Mouse (Mus musculus) lung, embryonic 15.5 days (tissue): Measurements from ENCODE around the gene Osgep. TPM values are rescaled to one million over a fixed set of nuclear protein-coding genes. Genes with fewer than 3 reads are reported as not detected.
A peak's percentile ranks its signal among the peaks of the same experiment; 100 is the strongest.
"Not testable (repeated sequence)": the region's sequence is repeated elsewhere in the genome, so short reads cannot be mapped to it uniquely, and the experiment has no call there.

Experiments used
- ATAC-seq: fragments of 200-750 bp; cut with Nextera tagmentation; 2 replicates; pipeline ENCODE4 v1.8.0; 2017; ENCODE audit warnings: moderate number of reproducible peaks, borderline replicate concordance; ENCODE audit not compliant: low FRiP score, low TSS enrichment; ENCODE audit errors: extremely low read depth
- H3K27ac ChIP-seq: fragments of 300-500 bp; sonication (generic); 2 replicates; pipeline ENCODE4 v1.5.1; 2015; ENCODE audit warnings: moderate library complexity, mild to moderate bottlenecking, inconsistent platforms
- H3K27me3 ChIP-seq: fragments of 300-500 bp; sonication (generic); 2 replicates; pipeline ENCODE4 v1.6.1; 2015; ENCODE audit warnings: inconsistent platforms
- H3K36me3 ChIP-seq: fragments of 300-500 bp; sonication (generic); 2 replicates; pipeline ENCODE4 v1.6.1; 2015; ENCODE audit warnings: inconsistent platforms
- H3K4me1 ChIP-seq: fragments of 300-500 bp; sonication (generic); 2 replicates; pipeline ENCODE4 v1.6.1; 2015; ENCODE audit warnings: inconsistent platforms
- H3K4me2 ChIP-seq: fragments of 300-500 bp; sonication (generic); 2 replicates; pipeline ENCODE4 v1.6.1; 2015; ENCODE audit warnings: inconsistent platforms, mild to moderate bottlenecking, moderate library complexity
- H3K4me3 ChIP-seq: fragments of 300-500 bp; sonication (generic); 2 replicates; pipeline ENCODE4 v1.5.1; 2015; ENCODE audit warnings: mild to moderate bottlenecking, inconsistent platforms
- H3K9ac ChIP-seq: fragments of 300-500 bp; sonication (generic); 2 replicates; pipeline ENCODE4 v1.6.1; 2015; ENCODE audit warnings: inconsistent platforms
- H3K9me3 ChIP-seq: fragments of 300-500 bp; sonication (generic); 2 replicates; pipeline ENCODE4 v1.6.1; 2016; ENCODE audit warnings: inconsistent platforms
- WGBS: fragments of 180-500 bp; shearing (Covaris S2); methylation state at CpG from one replicate; pipeline ENCODE4 v1.1.7; 2015; 5-methylcytosine and 5-hydroxymethylcytosine counted together
- polyA plus RNA-seq: library from polyadenylated mRNA; unstranded; fragments of >200 nt; fragmentation: Nextera tagmentation; extraction: Ambion mirVana; gene quantifications from 2 replicates; pipeline ENCODE4 v1.2.1, GENCODE M21; 2015

Gene Osgep
- polyA plus RNA-seq: 174 and 176 TPM in 2 replicates

- Histone ChIP-seq H3K4me2 (peak within 1 kb of the TSS; percentile 84), H3K36me3 (peaks cover 41% of the 10 kb centered on the region)
- WGBS: under 1% methylated on average over 57 of the region's 57 CpGs
Measured at GRCm38 (mm10) chr14:50924281-50925064, at the start of gene Osgep, which contains the start of gene Apex1. TSS of gene Osgep (minus strand) at chr14:50924893. TSS of gene Apex1 (plus strand) at chr14:50924968.

GRCm38 (mm10) chr14:50973700-50974099 lies 49.0 kb upstream of the Osgep start:
- 37% methylated on average over 4 of the region's 4 CpGs for WGBS

More at GRCm38 (mm10) chr14:50924281-50925064, at the start of gene Osgep, which contains the start of gene Apex1:
- peak within 1 kb of the TSS; percentile 86 for H3K4me3 ChIP-seq
- peak within 1 kb of the TSS; percentile 93 for H3K27ac ChIP-seq
- no peaks in the 10 kb centered on the region for H3K27me3 ChIP-seq
- H3K9me3 ChIP-seq: no peaks in the 10 kb centered on the region
- peak; percentile 96 for ATAC-seq
- H3K4me1 ChIP-seq: peaks cover 19% of the 10 kb centered on the region
- peak within 1 kb of the TSS; percentile 87 for H3K9ac ChIP-seq

DNA sequence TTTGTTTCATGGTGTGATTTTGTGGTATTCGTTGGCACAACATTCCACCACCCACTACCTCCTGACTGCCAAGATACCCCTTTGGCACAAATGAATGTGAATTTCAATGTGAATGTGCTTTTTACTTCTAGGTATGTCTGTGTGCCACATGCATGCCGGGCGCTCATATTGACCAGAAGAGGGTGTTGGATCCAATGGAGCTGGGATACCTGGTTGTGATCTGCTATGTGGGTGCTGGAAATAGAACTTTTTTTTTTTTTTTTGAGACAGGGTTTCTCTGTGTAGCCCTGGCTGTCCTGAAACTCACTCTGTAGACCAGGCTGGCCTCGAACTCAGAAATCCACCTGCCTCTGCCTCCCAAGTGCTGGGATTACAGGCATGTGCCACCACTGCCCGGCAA lies 48.4 kb upstream of the Osgep start:
- H3K36me3 ChIP-seq, H3K27ac ChIP-seq, H3K27me3 ChIP-seq, H3K9me3 ChIP-seq, H3K4me2 ChIP-seq, H3K9ac ChIP-seq, H3K4me3 ChIP-seq, ATAC-seq, H3K4me1 ChIP-seq: not testable (repeated sequence)
- 75% methylated on average over 5 of the region's 5 CpGs for WGBS

More at GRCm38 (mm10) chr14:50973700-50974099, 49.0 kb upstream of the Osgep start:
- H3K4me2 ChIP-seq: no peak overlapping the region
- H3K4me3 ChIP-seq: no peak overlapping the region
- no peak overlapping the region for H3K9ac ChIP-seq
- no peaks in the 10 kb centered on the region for H3K9me3 ChIP-seq
- no peaks in the 10 kb centered on the region for H3K36me3 ChIP-seq
- no peak for ATAC-seq
- H3K4me1 ChIP-seq: no peaks in the 10 kb centered on the region
- no peaks in the 10 kb centered on the region for H3K27me3 ChIP-seq
- no peak overlapping the region for H3K27ac ChIP-seq

DNA sequence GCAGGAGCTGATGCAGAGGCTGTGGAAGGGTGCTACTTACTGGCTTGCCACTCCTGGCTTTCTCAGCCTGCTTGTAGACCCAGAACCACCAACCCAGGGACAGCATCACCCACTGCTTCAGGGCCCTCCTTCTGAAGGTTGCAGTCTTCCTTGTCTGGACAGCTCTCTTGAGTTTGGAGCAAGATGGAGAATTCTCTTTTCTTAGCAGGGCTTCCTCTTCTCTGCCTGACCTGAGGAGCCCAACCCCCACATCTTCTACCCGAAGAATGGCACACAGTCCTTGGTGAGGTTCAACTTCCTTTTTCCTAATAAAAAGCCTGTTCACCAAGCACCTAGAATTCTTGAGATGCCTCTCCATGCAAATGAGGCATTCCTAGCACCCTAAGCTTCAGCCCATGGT lies 46.1 kb upstream of the Osgep start:
- no peak overlapping the region for H3K4me2 ChIP-seq
- H3K4me3 ChIP-seq: no peak overlapping the region
- H3K4me1 ChIP-seq: no peaks in the 10 kb centered on the region
- no peaks in the 10 kb centered on the region for H3K27me3 ChIP-seq
- no peak for ATAC-seq
- 54% methylated on average over 1 of the region's 1 CpGs for WGBS
- H3K9ac ChIP-seq: no peak overlapping the region
- no peaks in the 10 kb centered on the region for H3K36me3 ChIP-seq
- H3K27ac ChIP-seq: no peak overlapping the region
- no peaks in the 10 kb centered on the region for H3K9me3 ChIP-seq

DNA sequence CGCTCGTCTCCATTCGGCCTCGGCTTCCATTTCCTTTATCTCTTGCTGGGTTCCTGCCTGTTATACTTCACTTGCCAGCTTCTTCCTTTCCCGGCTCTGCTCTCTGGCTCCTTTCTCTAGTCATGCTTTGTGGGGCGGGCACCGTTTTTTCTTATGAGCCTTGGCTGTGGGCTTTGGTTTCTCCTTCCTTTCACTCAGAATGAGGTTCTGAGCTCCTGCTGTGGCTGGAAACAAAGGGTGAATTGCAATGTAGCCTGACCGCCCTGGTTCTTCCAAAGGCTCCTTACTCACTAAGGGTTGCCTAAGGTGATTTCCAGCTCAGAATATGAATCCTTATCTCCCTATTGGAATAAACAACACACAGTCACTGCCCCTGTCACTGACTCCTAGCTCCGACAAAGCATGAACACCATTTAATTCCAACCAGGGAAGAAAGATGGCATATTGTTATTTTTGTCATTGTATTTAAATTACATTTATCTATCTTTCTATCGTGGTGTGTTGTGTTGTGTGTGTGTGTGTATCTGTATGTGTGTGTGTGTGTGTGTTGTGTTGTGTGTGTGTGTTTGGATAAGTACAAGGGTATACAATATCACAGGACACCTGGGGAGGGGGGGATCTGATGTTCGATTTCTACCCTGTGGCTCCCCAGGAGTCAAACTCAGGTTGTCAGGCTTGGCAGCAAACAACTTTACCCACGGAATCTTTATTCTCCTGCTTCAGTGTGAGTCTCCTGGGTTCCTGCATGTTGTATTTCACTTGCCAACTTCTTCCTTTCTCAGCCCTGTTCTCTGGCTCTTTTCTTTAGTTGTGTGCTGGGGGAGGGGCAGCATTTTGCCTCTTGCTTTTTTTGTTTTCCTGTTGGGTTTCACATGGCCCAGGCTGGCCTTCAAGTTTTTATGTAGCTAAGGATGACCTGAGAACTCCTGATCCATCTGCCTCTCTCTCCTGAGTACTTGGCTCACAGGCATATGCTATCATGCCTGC lies 45.2 kb upstream of the Osgep start:
- Histone ChIP-seq H3K4me2 (no peak overlapping the region), H3K27ac (no peak overlapping the region), H3K36me3 (no peaks in the 10 kb centered on the region), H3K27me3 (no peaks in the 10 kb centered on the region), H3K9ac (no peak overlapping the region), H3K9me3 (no peaks in the 10 kb centered on the region), H3K4me1 (no peaks in the 10 kb centered on the region), H3K4me3 (no peak overlapping the region)
- no peak for ATAC-seq
- 39% methylated on average over 12 of the region's 12 CpGs for WGBS

DNA sequence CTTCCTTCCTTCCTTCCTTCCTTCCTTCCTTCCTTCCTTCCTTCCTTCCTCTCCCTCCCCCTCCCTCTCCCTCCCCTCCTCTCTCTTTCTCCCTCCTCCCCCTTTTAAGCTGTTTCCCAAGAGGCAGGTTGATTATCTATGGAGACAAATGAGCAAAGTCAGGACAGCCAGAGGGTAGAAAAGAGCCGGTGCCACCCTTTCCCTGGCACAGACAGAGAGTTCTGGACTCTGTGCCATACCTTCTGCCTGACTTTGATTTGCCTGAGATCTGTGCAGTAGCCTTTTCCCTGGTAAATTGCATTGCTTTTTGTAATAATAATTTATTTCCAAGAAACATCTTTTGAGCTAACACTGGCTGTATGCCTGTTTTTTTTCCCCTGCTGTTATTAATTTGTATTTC lies 44.3 kb upstream of the Osgep start:
- WGBS: 25% methylated on average over 1 of the region's 1 CpGs
- ATAC-seq: no peak
- Histone ChIP-seq H3K4me1 (no peaks in the 10 kb centered on the region), H3K27ac (no peak overlapping the region), H3K9ac (no peak overlapping the region), H3K4me2 (no peak overlapping the region), H3K9me3 (no peaks in the 10 kb centered on the region), H3K36me3 (no peaks in the 10 kb centered on the region), H3K4me3 (no peak overlapping the region), H3K27me3 (no peaks in the 10 kb centered on the region)

- H3K4me2 ChIP-seq: no peak overlapping the region
- no peaks in the 10 kb centered on the region for H3K9me3 ChIP-seq
- ATAC-seq: no peak
- no peaks in the 10 kb centered on the region for H3K27me3 ChIP-seq
- H3K36me3 ChIP-seq: no peaks in the 10 kb centered on the region
- WGBS: 82% methylated on average over 5 of the region's 5 CpGs
- H3K4me1 ChIP-seq: no peaks in the 10 kb centered on the region
- no peak overlapping the region for H3K27ac ChIP-seq
- H3K4me3 ChIP-seq: no peak overlapping the region
- no peak overlapping the region for H3K9ac ChIP-seq
Measured at GRCm38 (mm10) chr14:50968216-50968980, 43.7 kb upstream of the Osgep start.

GRCm38 (mm10) chr14:50958289-50958995 lies 33.7 kb upstream of the Osgep start:
- H3K4me1 ChIP-seq, ATAC-seq, H3K36me3 ChIP-seq, H3K27ac ChIP-seq, H3K4me3 ChIP-seq, H3K4me2 ChIP-seq, H3K27me3 ChIP-seq, H3K9me3 ChIP-seq, H3K9ac ChIP-seq: not testable (repeated sequence)
- WGBS: 89% methylated on average over 5 of the region's 5 CpGs

DNA sequence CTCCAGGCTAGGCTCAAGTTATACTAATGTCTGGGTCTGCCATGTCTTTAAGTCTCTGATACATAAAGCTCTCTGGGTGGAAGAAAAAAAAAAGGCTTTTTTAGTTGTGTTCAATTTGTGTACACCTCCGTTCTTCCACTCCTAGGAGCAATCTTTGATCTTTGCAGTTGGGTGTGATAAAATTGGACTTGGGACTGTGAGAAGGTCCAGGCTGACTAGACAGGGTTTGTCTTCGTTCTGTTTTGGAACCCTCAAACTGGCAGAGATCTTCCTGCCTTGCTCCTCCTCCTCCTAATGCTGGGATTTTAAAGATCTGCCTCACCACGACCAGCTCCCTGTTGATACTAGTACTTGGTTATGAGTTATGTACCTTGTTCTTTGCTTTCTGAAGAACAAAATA lies 32.5 kb upstream of the Osgep start:
- 54% methylated on average over 3 of the region's 3 CpGs for WGBS
- not testable (repeated sequence) for ATAC-seq

DNA sequence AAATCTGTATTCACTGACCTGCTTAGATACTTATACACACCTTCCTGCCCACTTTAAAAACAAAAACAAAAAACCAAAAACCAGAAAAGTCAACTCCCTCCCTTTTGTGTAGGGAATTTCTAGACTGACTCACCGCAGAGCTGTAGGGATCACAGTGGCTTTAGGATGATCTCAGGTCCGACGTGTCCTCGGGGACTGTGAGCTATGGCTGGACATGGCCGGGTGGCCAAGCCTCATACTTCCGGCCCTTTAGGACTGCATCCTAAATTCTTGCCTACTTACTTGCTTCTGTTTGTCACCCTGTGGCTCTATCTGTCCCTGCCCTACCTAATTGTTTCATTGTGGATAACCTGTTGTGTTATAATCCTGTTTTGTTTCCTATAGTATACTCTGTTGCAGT lies 32.0 kb upstream of the Osgep start:
- not testable (repeated sequence) for H3K27ac ChIP-seq, ATAC-seq, H3K9ac ChIP-seq, H3K27me3 ChIP-seq, H3K4me1 ChIP-seq, H3K4me3 ChIP-seq, H3K36me3 ChIP-seq, H3K9me3 ChIP-seq
- peak overlapping the region; percentile 51; the same call in 1 of the 2 replicates for H3K4me2 ChIP-seq
- WGBS: 82% methylated on average over 6 of the region's 6 CpGs

More for the DNA sequence above, 32.5 kb upstream of the Osgep start:
- not testable (repeated sequence) for H3K4me2 ChIP-seq, H3K27me3 ChIP-seq, H3K36me3 ChIP-seq, H3K4me3 ChIP-seq, H3K27ac ChIP-seq, H3K9ac ChIP-seq, H3K4me1 ChIP-seq, H3K9me3 ChIP-seq
